Mouse (Mus musculus): ENCODE data around the gene Tcp11l2. TPM values are rescaled to one million over a fixed set of nuclear protein-coding genes. Genes with fewer than 3 reads are reported as not detected.

Gene Tcp11l2
- polyA plus RNA-seq, 1 experiment from 2014 or later, result 22.1 TPM

- no peaks in the 10 kb centered on the region for H3K9me3 ChIP-seq (ENCODE audit: control insufficient read depth, low read length)
- DNase-seq, result no peak
- WGBS, result 81% methylated on average over 7 of the region's 7 CpGs
- no peaks in the 10 kb centered on the region for H3K27me3 ChIP-seq (ENCODE audit: control insufficient read depth, insufficient read depth, low read length)
- no peak overlapping the region for H3K4me2 ChIP-seq (ENCODE audit: low read length)
- no peaks in the 10 kb centered on the region for H3K36me3 ChIP-seq (ENCODE audit: control insufficient read depth, insufficient read depth, low read length)
- peaks cover 8% of the 10 kb centered on the region; the same call in 1 of the 2 replicates for H3K4me1 ChIP-seq (ENCODE audit: control insufficient read depth, insufficient read depth, low read length)
- H3K27ac ChIP-seq (replicated peaks; ENCODE audit: low read depth, low read length), result no peak overlapping the region
- H3K4me3 ChIP-seq (replicated peaks; ENCODE audit: low read depth, low read length), result no peak overlapping the region
- H3K9ac ChIP-seq (replicated peaks; ENCODE audit: low read length), result no peak overlapping the region
- ATAC-seq (ENCODE audit: low FRiP score, low TSS enrichment), result no peak
Measured at GRCm38 (mm10) chr10:84582236-84582635, 5.8 kb downstream of the Tcp11l2 start.

GRCm38 (mm10) chr10:84584451-84585293, 8.2 kb downstream of the Tcp11l2 start:
- H3K9me3 ChIP-seq (ENCODE audit: control insufficient read depth, low read length), result no peaks in the 10 kb centered on the region
- 75% methylated on average over 11 of the region's 11 CpGs for WGBS

GRCm38 (mm10) chr10:84585294-84585650, 8.8 kb downstream of the Tcp11l2 start:
- H3K27ac ChIP-seq (replicated peaks; ENCODE audit: low read depth, low read length), result no peak overlapping the region
- no peak overlapping the region for H3K4me2 ChIP-seq (ENCODE audit: low read length)
- no peak for DNase-seq
- H3K4me3 ChIP-seq (replicated peaks; ENCODE audit: low read depth, low read length), result no peak overlapping the region
- H3K27me3 ChIP-seq (ENCODE audit: control insufficient read depth, insufficient read depth, low read length), result no peaks in the 10 kb centered on the region
- WGBS, result 90% methylated on average over 2 of the region's 2 CpGs
- H3K4me1 ChIP-seq (ENCODE audit: control insufficient read depth, insufficient read depth, low read length), result no peaks in the 10 kb centered on the region
- no peaks in the 10 kb centered on the region; the same call in 1 of the 2 replicates for H3K36me3 ChIP-seq (ENCODE audit: control insufficient read depth, insufficient read depth, low read length)
- no peak for ATAC-seq (ENCODE audit: low FRiP score, low TSS enrichment)
- H3K9me3 ChIP-seq (ENCODE audit: control insufficient read depth, low read length), result no peaks in the 10 kb centered on the region
- no peak overlapping the region for H3K9ac ChIP-seq (replicated peaks; ENCODE audit: low read length)

More at GRCm38 (mm10) chr10:84584451-84585293, 8.2 kb downstream of the Tcp11l2 start:
- Histone ChIP-seq H3K27ac (replicated peaks; ENCODE audit: low read depth, low read length) (no peak overlapping the region), H3K27me3 (ENCODE audit: control insufficient read depth, insufficient read depth, low read length) (no peaks in the 10 kb centered on the region), H3K4me2 (ENCODE audit: low read length) (no peak overlapping the region), H3K4me1 (ENCODE audit: control insufficient read depth, insufficient read depth, low read length) (no peaks in the 10 kb centered on the region), H3K4me3 (replicated peaks; ENCODE audit: low read depth, low read length) (no peak overlapping the region), H3K9ac (replicated peaks; ENCODE audit: low read length) (no peak overlapping the region), H3K36me3 (ENCODE audit: control insufficient read depth, insufficient read depth, low read length) (no peaks in the 10 kb centered on the region)
- DNase-seq (no peak), ATAC-seq (ENCODE audit: low FRiP score, low TSS enrichment) (no peak)

- Histone ChIP-seq H3K27ac (replicated peaks; ENCODE audit: low read depth, low read length) (no peak overlapping the region), H3K4me1 (ENCODE audit: control insufficient read depth, insufficient read depth, low read length) (no peaks in the 10 kb centered on the region), H3K9ac (replicated peaks; ENCODE audit: low read length) (no peak overlapping the region), H3K27me3 (ENCODE audit: control insufficient read depth, insufficient read depth, low read length) (no peaks in the 10 kb centered on the region), H3K4me2 (ENCODE audit: low read length) (no peak overlapping the region), H3K9me3 (ENCODE audit: control insufficient read depth, low read length) (no peaks in the 10 kb centered on the region), H3K4me3 (replicated peaks; ENCODE audit: low read depth, low read length) (no peak overlapping the region), H3K36me3 (ENCODE audit: control insufficient read depth, insufficient read depth, low read length) (peaks cover 20% of the 10 kb centered on the region)
- ATAC-seq (ENCODE audit: low FRiP score, low TSS enrichment) (no peak), DNase-seq (no peak)
- 85% methylated on average over 14 of the region's 14 CpGs for WGBS
Measured at GRCm38 (mm10) chr10:84590956-84591355, 14.5 kb downstream of the Tcp11l2 start.

- Histone ChIP-seq H3K9ac (replicated peaks; ENCODE audit: low read length) (no peak overlapping the region), H3K36me3 (ENCODE audit: control insufficient read depth, insufficient read depth, low read length) (peaks cover 20% of the 10 kb centered on the region), H3K4me1 (ENCODE audit: control insufficient read depth, insufficient read depth, low read length) (no peaks in the 10 kb centered on the region), H3K27me3 (ENCODE audit: control insufficient read depth, insufficient read depth, low read length) (no peaks in the 10 kb centered on the region), H3K27ac (replicated peaks; ENCODE audit: low read depth, low read length) (no peak overlapping the region), H3K9me3 (ENCODE audit: control insufficient read depth, low read length) (no peaks in the 10 kb centered on the region), H3K4me2 (ENCODE audit: low read length) (no peak overlapping the region), H3K4me3 (replicated peaks; ENCODE audit: low read depth, low read length) (no peak overlapping the region)
- WGBS, result 93% methylated on average over 2 of the region's 2 CpGs
- no peak for ATAC-seq (ENCODE audit: low FRiP score, low TSS enrichment)
- no peak for DNase-seq
Measured at GRCm38 (mm10) chr10:84591640-84592148, 15.3 kb downstream of the Tcp11l2 start.

- Histone ChIP-seq H3K9me3 (ENCODE audit: control insufficient read depth, low read length) (no peaks in the 10 kb centered on the region), H3K4me2 (ENCODE audit: low read length) (no peak overlapping the region), H3K4me3 (replicated peaks; ENCODE audit: low read depth, low read length) (no peak overlapping the region), H3K27ac (replicated peaks; ENCODE audit: low read depth, low read length) (no peak overlapping the region), H3K4me1 (ENCODE audit: control insufficient read depth, insufficient read depth, low read length) (no peaks in the 10 kb centered on the region), H3K9ac (replicated peaks; ENCODE audit: low read length) (no peak overlapping the region), H3K27me3 (ENCODE audit: control insufficient read depth, insufficient read depth, low read length) (no peaks in the 10 kb centered on the region), H3K36me3 (ENCODE audit: control insufficient read depth, insufficient read depth, low read length) (peaks cover 20% of the 10 kb centered on the region)
- ATAC-seq (ENCODE audit: low FRiP score, low TSS enrichment) (no peak), DNase-seq (no peak)
- WGBS, result 51% methylated on average over 3 of the region's 3 CpGs
Measured at GRCm38 (mm10) chr10:84592745-84593144, 16.3 kb downstream of the Tcp11l2 start.

- Histone ChIP-seq H3K4me1 (ENCODE audit: control insufficient read depth, insufficient read depth, low read length) (no peaks in the 10 kb centered on the region), H3K27me3 (ENCODE audit: control insufficient read depth, insufficient read depth, low read length) (no peaks in the 10 kb centered on the region), H3K4me2 (ENCODE audit: low read length) (no peak overlapping the region), H3K9me3 (ENCODE audit: control insufficient read depth, low read length) (no peaks in the 10 kb centered on the region), H3K4me3 (replicated peaks; ENCODE audit: low read depth, low read length) (no peak overlapping the region), H3K27ac (replicated peaks; ENCODE audit: low read depth, low read length) (no peak overlapping the region), H3K36me3 (ENCODE audit: control insufficient read depth, insufficient read depth, low read length) (0 out of 2 replicates have a peak, but pooled peaks cover 7% of the 10 kb centered on the region), H3K9ac (replicated peaks; ENCODE audit: low read length) (no peak overlapping the region)
- 77% methylated on average over 3 of the region's 3 CpGs for WGBS
- ATAC-seq (ENCODE audit: low FRiP score, low TSS enrichment), result no peak
- DNase-seq, result no peak
Measured at GRCm38 (mm10) chr10:84597127-84597785, 20.8 kb downstream of the Tcp11l2 start.

GRCm38 (mm10) chr10:84598172-84598571, 21.7 kb downstream of the Tcp11l2 start:
- Histone ChIP-seq H3K4me1 (ENCODE audit: control insufficient read depth, insufficient read depth, low read length) (no peaks in the 10 kb centered on the region), H3K27me3 (ENCODE audit: control insufficient read depth, insufficient read depth, low read length) (no peaks in the 10 kb centered on the region), H3K4me3 (replicated peaks; ENCODE audit: low read depth, low read length) (no peak overlapping the region), H3K36me3 (ENCODE audit: control insufficient read depth, insufficient read depth, low read length) (0 out of 2 replicates have a peak, but pooled peaks cover 5% of the 10 kb centered on the region), H3K27ac (replicated peaks; ENCODE audit: low read depth, low read length) (no peak overlapping the region), H3K9me3 (ENCODE audit: control insufficient read depth, low read length) (no peaks in the 10 kb centered on the region), H3K4me2 (ENCODE audit: low read length) (no peak overlapping the region), H3K9ac (replicated peaks; ENCODE audit: low read length) (no peak overlapping the region)
- 59% methylated on average over 1 of the region's 1 CpGs for WGBS
- ATAC-seq (ENCODE audit: low FRiP score, low TSS enrichment) (no peak), DNase-seq (no peak)

All from midbrain, embryonic 14.5 days (tissue).